Mouse (Mus musculus) CH12.LX (cell line): ENCODE results near the gene Dek. TPM values are rescaled to one million over a fixed set of nuclear protein-coding genes. Genes with fewer than 3 reads are reported as not detected.

Experiments used
- DNase-seq: peaks from one replicate; pipeline ENCODE4 v3.0.0-alpha.2; 2013; ENCODE audit errors: extremely low read depth
- H3K27ac ChIP-seq: 2 replicates; pipeline ENCODE4 v1.5.1; 2012; ENCODE audit warnings: low read depth, mild to moderate bottlenecking, control low read depth, moderate library complexity; ENCODE audit not compliant: insufficient read depth
- H3K27me3 ChIP-seq: replicated peaks from 2 replicates; pipeline ENCODE3; 2012; ENCODE audit warnings: inconsistent platforms
- H3K36me3 ChIP-seq, 2 experiments: replicated peaks in 1 of 2; 2 replicates each; pipeline versions ENCODE3 to v1.6.1; 2012; ENCODE audit warnings: inconsistent platforms in 1 of 2, low read length in 1 of 2, mild to moderate bottlenecking in 1 of 2, mixed read lengths in 1 of 2, moderate library complexity in 1 of 2; ENCODE audit not compliant: control insufficient read depth in 1 of 2, insufficient read depth in 1 of 2
- H3K4me1 ChIP-seq, 2 experiments: 2 replicates each; pipeline ENCODE4 v1.6.1; 2012; ENCODE audit warnings: inconsistent platforms in 1 of 2, moderate library complexity in 1 of 2; ENCODE audit not compliant: insufficient read depth in 2 of 2, control insufficient read depth in 1 of 2
- H3K4me2 ChIP-seq: 2 replicates; pipeline ENCODE4 v1.6.1; 2012; ENCODE audit warnings: low read depth, mild to moderate bottlenecking, control low read depth; ENCODE audit not compliant: poor library complexity, insufficient read depth, severe bottlenecking
- H3K4me3 ChIP-seq, 3 experiments: fragments of 150-350 bp in 1 of 3; sonication (generic) in 1 of 3; replicated peaks in 1 of 3; 2 replicates each; pipeline versions ENCODE3 to v1.5.1; 2011 to 2012; ENCODE audit warnings: low read depth in 2 of 3, low read length in 2 of 3, mild to moderate bottlenecking in 2 of 3, moderate library complexity in 2 of 3, control low read depth in 1 of 3, improper control_type of control experiment in 1 of 3, inconsistent platforms in 1 of 3, mixed read lengths in 1 of 3; ENCODE audit not compliant: poor library complexity in 1 of 3
- H3K79me2 ChIP-seq: replicated peaks from 2 replicates; pipeline ENCODE4 v1.6.1; 2012; ENCODE audit warnings: mild to moderate bottlenecking, moderate library complexity; ENCODE audit not compliant: control insufficient read depth, poor library complexity, insufficient read depth, severe bottlenecking; ENCODE audit errors: extremely low read depth
- H3K9ac ChIP-seq: 2 replicates; pipeline ENCODE4 v1.6.1; 2012; ENCODE audit warnings: low read depth, mild to moderate bottlenecking, control low read depth, moderate library complexity; ENCODE audit not compliant: insufficient read depth
- H3K9me3 ChIP-seq: replicated peaks from 2 replicates; pipeline ENCODE3; 2012; ENCODE audit warnings: low read length, inconsistent platforms, mixed read lengths
- CHD1 ChIP-seq: IDR thresholded peaks from 2 replicates; pipeline ENCODE4 v1.6.1; 2012; ENCODE audit warnings: low read depth, low read length, improper control_type of control experiment, inconsistent platforms
- CHD2 ChIP-seq: IDR thresholded peaks from 2 replicates; pipeline ENCODE4 v1.6.1; 2011; ENCODE audit warnings: low read length, improper control_type of control experiment
- CTCF ChIP-seq, 2 experiments: IDR thresholded peaks in 1 of 2; conservative IDR thresholded peaks in 1 of 2; 2 replicates each; pipeline ENCODE4 v1.5.1; 2011 to 2012; ENCODE audit warnings: low read depth in 2 of 2, low read length in 2 of 2, improper control_type of control experiment in 1 of 2, inconsistent platforms in 1 of 2, mild to moderate bottlenecking in 1 of 2, moderate library complexity in 1 of 2
- E2F4 ChIP-seq: IDR thresholded peaks from 2 replicates; pipeline ENCODE4 v1.6.1; 2011; ENCODE audit warnings: low read depth, low read length, improper control_type of control experiment; ENCODE audit not compliant: insufficient replicate concordance
- GABPA ChIP-seq: IDR thresholded peaks from 2 replicates; pipeline ENCODE4 v1.6.1; 2012; ENCODE audit warnings: low read depth, low read length, improper control_type of control experiment, inconsistent platforms; ENCODE audit not compliant: insufficient replicate concordance
- KAT2A ChIP-seq: IDR thresholded peaks from 2 replicates; pipeline ENCODE4 v1.6.1; 2012; ENCODE audit warnings: low read length, improper control_type of control experiment, inconsistent platforms; ENCODE audit not compliant: insufficient replicate concordance
- MAFK ChIP-seq: IDR thresholded peaks from 2 replicates; pipeline ENCODE4 v1.6.1; 2011; ENCODE audit warnings: low read length, improper control_type of control experiment; ENCODE audit not compliant: insufficient replicate concordance
- MXI1 ChIP-seq: IDR thresholded peaks from 2 replicates; pipeline ENCODE4 v1.6.1; 2011; ENCODE audit warnings: mild to moderate bottlenecking, low read depth, low read length, improper control_type of control experiment
- MYC ChIP-seq: IDR thresholded peaks from 2 replicates; pipeline ENCODE4 v1.6.1; 2011; ENCODE audit warnings: low read depth, mild to moderate bottlenecking, improper control_type of control experiment, low read length
- NELFE ChIP-seq: IDR thresholded peaks from 2 replicates; pipeline ENCODE4 v1.6.1; 2011; ENCODE audit warnings: low read depth, low read length, improper control_type of control experiment
- NRF1 ChIP-seq: IDR thresholded peaks from 2 replicates; pipeline ENCODE4 v1.6.1; 2014; ENCODE audit warnings: low read depth, mild to moderate bottlenecking, inconsistent platforms, low read length, improper control_type of control experiment, moderate library complexity
- PAX5 ChIP-seq: IDR thresholded peaks from 2 replicates; pipeline ENCODE4 v1.6.1; 2012; ENCODE audit warnings: low read length, inconsistent platforms, mixed read lengths
- POLR2A ChIP-seq: IDR thresholded peaks from 2 replicates; pipeline ENCODE4 v1.6.1; 2011; ENCODE audit warnings: low read depth, mild to moderate bottlenecking, improper control_type of control experiment, low read length
- RCOR1 ChIP-seq: conservative IDR thresholded peaks from 2 replicates; pipeline ENCODE4 v1.6.1; 2012; ENCODE audit warnings: low read depth, mild to moderate bottlenecking, inconsistent platforms, low read length, improper control_type of control experiment
- SIN3A ChIP-seq: IDR thresholded peaks from 2 replicates; pipeline ENCODE4 v1.6.1; 2012; ENCODE audit warnings: low read length, improper control_type of control experiment, inconsistent platforms
- TBP ChIP-seq: conservative IDR thresholded peaks from 2 replicates; pipeline ENCODE4 v1.6.1; 2011; ENCODE audit warnings: low read depth, low read length, improper control_type of control experiment
- TCF12 ChIP-seq: IDR thresholded peaks from 2 replicates; pipeline ENCODE4 v1.6.1; 2014; ENCODE audit warnings: low read depth, mild to moderate bottlenecking, inconsistent platforms, low read length, improper control_type of control experiment
- USF1 ChIP-seq: IDR thresholded peaks from 2 replicates; pipeline ENCODE4 v1.6.1; 2014; ENCODE audit warnings: low read depth, mild to moderate bottlenecking, inconsistent platforms, low read length, improper control_type of control experiment
- ZC3H11A ChIP-seq: IDR thresholded peaks from 2 replicates; pipeline ENCODE4 v1.6.1; 2012; ENCODE audit warnings: low read depth, mild to moderate bottlenecking, inconsistent platforms, low read length, improper control_type of control experiment
- ZMIZ1 ChIP-seq: IDR thresholded peaks from 2 replicates; pipeline ENCODE4 v1.6.1; 2012; ENCODE audit warnings: low read depth, mild to moderate bottlenecking, inconsistent platforms, low read length, improper control_type of control experiment
- ZNF384 ChIP-seq: IDR thresholded peaks from 2 replicates; pipeline ENCODE4 v1.6.1; 2012; ENCODE audit warnings: low read depth, low read length, improper control_type of control experiment, inconsistent platforms
- dilution Hi-C: fragments of 300-500 bp; cut with MboI; formaldehyde crosslinking; loops from 2 replicates; pipeline ENCODE4 v1.14.3; 2020; ENCODE audit warnings: low sequenced_read_pairs; ENCODE audit not compliant: extremely low pct_unique_long_range_greater_than_20kb, extremely low pct_ligation_motif_present
- in situ Hi-C: fragments of 300-500 bp; cut with MboI; formaldehyde crosslinking; loops from 3 replicates; pipeline ENCODE4 v1.14.3; 2019; ENCODE audit warnings: low sequenced_read_pairs, low pct_ligation_motif_present, low pct_unique_long_range_greater_than_20kb, mixed read lengths
- polyA plus RNA-seq: library from polyadenylated mRNA; unstranded; fragments of >175 nt; gene quantifications from 2 replicates; pipeline ENCODE4 v1.2.1, GENCODE M21; 2012; ENCODE audit warnings: low read depth; ENCODE audit not compliant: insufficient read length
- total RNA-seq, 2 experiments: library from RNA; depleted of rRNA; stranded (reverse); fragments of 300-350 nt in 1 of 2; fragments of >200 nt in 1 of 2; gene quantifications; 2 replicates each; pipeline ENCODE4 v1.2.3; 2012 to 2014

The Dek gene
- total and polyA plus RNA-seq, 3 experiments, result 28.8 to 228 (median 196) TPM

- no peak overlapping the region for H3K4me2 ChIP-seq
- dilution Hi-C loops, result no loop called here
- H3K9ac ChIP-seq, result no peak overlapping the region
- TF ChIP-seq NRF1, result no peak
- no peak for TF ChIP-seq PAX5
- no peak for TF ChIP-seq TCF12
- no peak for TF ChIP-seq MYC
- no peak for TF ChIP-seq CTCF (conservative IDR thresholded peaks at IDR 0.05 in 1 of 2, IDR thresholded peaks at IDR 0.05 in 1 of 2; ENCODE audit: low read depth in 2 of 2, low read length in 2 of 2)
- no peak for TF ChIP-seq SIN3A
- no peak for TF ChIP-seq RCOR1
- TF ChIP-seq CHD2, result no peak
- TF ChIP-seq ZC3H11A, result no peak
- TF ChIP-seq ZNF384, result no peak
- no peak for TF ChIP-seq TBP
- no peak for TF ChIP-seq POLR2A
- no peak for TF ChIP-seq ZMIZ1
- no peak for TF ChIP-seq NELFE
- TF ChIP-seq MXI1, result no peak
- TF ChIP-seq CHD1, result no peak
- TF ChIP-seq, all 38 proteins: peak for 0
- Histone ChIP-seq H3K4me1 (peaks cover 0 to 7% of the 10 kb centered on the region in 2 experiments; a peak in 1 of 4 replicates), H3K27me3 (no peaks in the 10 kb centered on the region), H3K79me2 (no peaks in the 10 kb centered on the region), H3K4me3 (no peak overlapping the region), H3K27ac (no peak overlapping the region), H3K36me3 (no peaks in the 10 kb centered on the region), H3K9me3 (no peaks in the 10 kb centered on the region)
- no peak for DNase-seq
- in situ Hi-C loops, result loop anchor here (10.0 to 25.0 kb wide), 2 partner anchors 136 to 1314 kb away; no protein-coding TSS in a partner anchor
These were observed 42.6 kb upstream of the Dek start for GRCm38 (mm10) chr13:47148573-47148972.

- Histone ChIP-seq H3K4me1 (peaks cover 0 to 7% of the 10 kb centered on the region in 2 experiments; a peak in 1 of 4 replicates), H3K27ac (no peak overlapping the region), H3K36me3 (no peaks in the 10 kb centered on the region), H3K4me3 (no peak overlapping the region), H3K79me2 (no peaks in the 10 kb centered on the region), H3K9me3 (no peaks in the 10 kb centered on the region), H3K4me2 (no peak overlapping the region), H3K9ac (no peak overlapping the region), H3K27me3 (no peaks in the 10 kb centered on the region)
- dilution Hi-C loops, result no loop called here
- no peak for DNase-seq
- in situ Hi-C loops, result loop anchor here (10.0 to 25.0 kb wide), 2 partner anchors 138 to 1316 kb away; no protein-coding TSS in a partner anchor
- TF ChIP-seq USF1 (no peak), KAT2A (no peak), TCF12 (no peak), MAFK (no peak), RCOR1 (no peak), E2F4 (no peak), GABPA (no peak), CHD2 (no peak), ZC3H11A (no peak)
These were observed 40.4 kb upstream of the Dek start for GRCm38 (mm10) chr13:47146388-47146787.
